Mouse (Mus musculus) ES-E14 (cell line): ENCODE results near the gene Cd80. TPM values are rescaled to one million over a fixed set of nuclear protein-coding genes. Genes with fewer than 3 reads are reported as not detected.
A peak's percentile ranks its signal among the peaks of the same experiment; 100 is the strongest.

ENCODE experiments used
- DNase-seq: peaks from one replicate; pipeline ENCODE4 v3.0.0-alpha.2; 2013; ENCODE audit warnings: low read depth, low spot score
- H3K27ac ChIP-seq: 2 replicates; pipeline ENCODE4 v1.5.1; 2012; ENCODE audit warnings: low read depth, mild to moderate bottlenecking, low read length, moderate library complexity, mixed read lengths; ENCODE audit not compliant: poor library complexity, insufficient read depth, severe bottlenecking
- H3K36me3 ChIP-seq: 2 replicates; pipeline ENCODE4 v1.6.1; 2012; ENCODE audit warnings: mild to moderate bottlenecking, low read length, moderate library complexity, mixed read lengths; ENCODE audit not compliant: control insufficient read depth, poor library complexity, insufficient read depth, severe bottlenecking
- H3K4me1 ChIP-seq, 2 experiments: fragments of 150-350 bp in 1 of 2; sonication (generic) in 1 of 2; 2 replicates each; pipeline ENCODE4 v1.6.1; 2012; ENCODE audit warnings: low read length in 2 of 2, mild to moderate bottlenecking in 1 of 2, mixed read lengths in 1 of 2; ENCODE audit not compliant: control insufficient read depth in 2 of 2, insufficient read depth in 2 of 2, poor library complexity in 1 of 2
- H3K4me3 ChIP-seq, 2 experiments: fragments of 150-350 bp in 1 of 2; sonication (generic) in 1 of 2; 2 replicates each; pipeline ENCODE4 v1.5.1; 2012; ENCODE audit warnings: low read length in 2 of 2, low read depth in 1 of 2, mild to moderate bottlenecking in 1 of 2, mixed read lengths in 1 of 2; ENCODE audit not compliant: insufficient read depth in 1 of 2, poor library complexity in 1 of 2, severe bottlenecking in 1 of 2
- H3K9ac ChIP-seq: 2 replicates; pipeline ENCODE4 v1.6.1; 2012; ENCODE audit warnings: low read depth, mild to moderate bottlenecking, low read length, mixed read lengths; ENCODE audit not compliant: poor library complexity, insufficient read depth, severe bottlenecking
- H3K9me3 ChIP-seq: fragments of 150-350 bp; sonication (generic); 2 replicates; pipeline ENCODE4 v1.6.1; 2012; ENCODE audit warnings: low read depth, mild to moderate bottlenecking, low read length; ENCODE audit not compliant: control insufficient read depth, insufficient read depth
- CHD2 ChIP-seq: IDR thresholded peaks from 2 replicates; pipeline ENCODE4 v1.6.1; 2014; ENCODE audit warnings: mild to moderate bottlenecking, low read depth, low read length, inconsistent platforms
- HCFC1 ChIP-seq: IDR thresholded peaks from 2 replicates; pipeline ENCODE4 v1.6.1; 2012; ENCODE audit warnings: low read length, inconsistent platforms, borderline replicate concordance; ENCODE audit not compliant: insufficient read depth
- MAFK ChIP-seq: IDR thresholded peaks from 2 replicates; pipeline ENCODE4 v1.6.1; 2014; ENCODE audit warnings: mild to moderate bottlenecking, low read depth, low read length, inconsistent platforms; ENCODE audit not compliant: insufficient read depth
- ZC3H11A ChIP-seq: IDR thresholded peaks from 2 replicates; pipeline ENCODE4 v1.6.1; 2012; ENCODE audit warnings: low read depth, mild to moderate bottlenecking, inconsistent platforms, low read length, borderline replicate concordance
- ZNF384 ChIP-seq: IDR thresholded peaks from 2 replicates; pipeline ENCODE4 v1.6.1; 2012; ENCODE audit warnings: low read depth, low read length, inconsistent platforms
- in situ Hi-C, 2 experiments: fragments of 600-800 bp; cut with MboI; formaldehyde crosslinking; loops; one replicate each; pipeline ENCODE4 v1.15.1; 2025; ENCODE audit warnings: low sequenced_read_pairs in 2 of 2, inconsistent platforms in 1 of 2; ENCODE audit not compliant: unreplicated experiment in 2 of 2
- total RNA-seq: library from RNA; depleted of rRNA; stranded (reverse); fragments of 300-350 nt; gene quantifications from 2 replicates; pipeline ENCODE4 v1.2.3, GENCODE M21; 2012

Cd80 gene
- total RNA-seq, 1 experiment: 11.1 TPM

GRCm38 (mm10) chr16:38432498-38433425 is 22.6 kb upstream of the Cd80 start, which contains the start of gene Pla1a:
Pla1a (minus strand) TSS chr16:38433145.
- Histone ChIP-seq H3K4me1 (peaks cover 10 to 33% of the 10 kb centered on the region in 2 experiments; a peak in 3 of 4 replicates), H3K36me3 (no peaks in the 10 kb centered on the region), H3K9ac (no peak within 1 kb of the TSS; the same call in 1 of the 2 replicates), H3K4me3 (no peak within 1 kb of the TSS), H3K27ac (peak within 1 kb of the TSS; percentile 42; the same call in 1 of the 2 replicates), H3K9me3 (no peaks in the 10 kb centered on the region)
- no peak for DNase-seq
- TF ChIP-seq ZNF384: no peak
- TF ChIP-seq CHD2: no peak
- TF ChIP-seq MAFK: no peak
- no peak for TF ChIP-seq ZC3H11A
- TF ChIP-seq HCFC1: no peak
- in situ Hi-C loops: no loop called here

- in situ Hi-C loops: no loop called here
- H3K4me1 ChIP-seq: peaks cover 10 to 33% of the 10 kb centered on the region in 2 experiments; a peak in 3 of 4 replicates
- TF ChIP-seq CHD2: no peak
- no peak for TF ChIP-seq ZNF384
- no peak for TF ChIP-seq MAFK
- TF ChIP-seq ZC3H11A: no peak
- TF ChIP-seq HCFC1: no peak
- H3K36me3 ChIP-seq: no peaks in the 10 kb centered on the region
- no peaks in the 10 kb centered on the region for H3K9me3 ChIP-seq
- no peak overlapping the region for H3K9ac ChIP-seq
- no peak overlapping the region for H3K27ac ChIP-seq
- DNase-seq: no peak
- no peak overlapping the region for H3K4me3 ChIP-seq
Measured at GRCm38 (mm10) chr16:38433514-38433913, 21.8 kb upstream of the Cd80 start.

- in situ Hi-C loops: no loop called here
- Histone ChIP-seq H3K36me3 (no peaks in the 10 kb centered on the region), H3K4me3 (no peak overlapping the region), H3K9ac (no peak overlapping the region), H3K27ac (no peak overlapping the region), H3K9me3 (no peaks in the 10 kb centered on the region), H3K4me1 (peaks cover 10 to 33% of the 10 kb centered on the region in 2 experiments; a peak in 3 of 4 replicates)
- DNase-seq: no peak
- TF ChIP-seq ZC3H11A: no peak
- TF ChIP-seq ZNF384: no peak
- TF ChIP-seq MAFK: no peak
- TF ChIP-seq HCFC1: no peak
- no peak for TF ChIP-seq CHD2
Measured at GRCm38 (mm10) chr16:38434295-38434795, 21.0 kb upstream of the Cd80 start.

GRCm38 (mm10) chr16:38439190-38439589 is 16.2 kb upstream of the Cd80 start:
- no peak overlapping the region for H3K9ac ChIP-seq
- H3K9me3 ChIP-seq: no peaks in the 10 kb centered on the region
- no peak overlapping the region for H3K4me3 ChIP-seq
- no peak for DNase-seq
- in situ Hi-C loops: no loop called here
- H3K27ac ChIP-seq: no peak overlapping the region
- peaks cover 5% of the 10 kb centered on the region; the same call in 1 of the 2 replicates for H3K36me3 ChIP-seq
- H3K4me1 ChIP-seq: peaks cover 8 to 9% of the 10 kb centered on the region in 2 experiments
- no peak for TF ChIP-seq ZC3H11A
